9 mouse cellular contexts compared by ENCODE assay signal in genomic region chr9:110407311-110408098, GRCm38 (mm10). TPM values are rescaled to one million over a fixed set of nuclear protein-coding genes. Genes with fewer than 3 reads are reported as not detected.
A peak's percentile ranks its signal among the peaks of the same experiment; 100 is the strongest.
DNase-seq lines count a peak whose midpoint lies in the region; ATAC-seq and TF ChIP-seq lines count a peak whose summit lies in the region.
"Had no signal": no experiment of that assay in that cellular context is flagged by ENCODE, and none has a peak within 500 bp of the region (broad histone marks: within the 10 kb centered on the region; RNA-seq: fewer than 3 reads in every experiment).

No protein-coding gene starts in this region.

- H3K79me2 ChIP-seq in MEL (ENCODE audit: control insufficient read depth, insufficient read depth, low read length, poor library complexity), result peaks cover 25% of the 10 kb centered on the region

- H3K27ac ChIP-seq in MEL (ENCODE audit: control insufficient read depth, low read depth, low read length), result peak overlapping the region; percentile 38; the same call in 1 of the 2 replicates
- peak overlapping the region; percentile 87 for H3K27ac ChIP-seq in hindbrain, embryonic 12.5 days
- H3K27ac ChIP-seq in midbrain, embryonic 10.5 days (replicated peaks), result peak overlapping the region; percentile 90

- H3K9ac ChIP-seq in MEL (ENCODE audit: control insufficient read depth, low read depth, low read length, poor library complexity, severe bottlenecking), result peak overlapping the region; percentile 87
- H3K9ac ChIP-seq in hindbrain, embryonic 12.5 days, result peak overlapping the region; percentile 73

- peak; percentile 16 for ATAC-seq in common myeloid progenitor, adult 5-6 weeks (replicated peaks; ENCODE audit: low read depth, poor library complexity, severe bottlenecking)
- peak; percentile 74 for ATAC-seq in hindbrain, embryonic 12.5 days (ENCODE audit: low FRiP score)

- no peak; the same call in 1 of the 2 replicates for TF ChIP-seq POLR2A in lung, adult 2 months (IDR thresholded peaks at IDR 0.05; ENCODE audit: borderline replicate concordance, extremely low read depth, low read depth, low read length)
- no peak for TF ChIP-seq POLR2A in MEL (IDR thresholded peaks at IDR 0.05; ENCODE audit: control insufficient read depth in 1 of 2, insufficient read depth in 1 of 2, low read depth in 1 of 2, low read length in 2 of 2, poor library complexity in 1 of 2)

- TF ChIP-seq CTCF in lung, adult 2 months (IDR thresholded peaks at IDR 0.05; ENCODE audit: insufficient read depth, low read length), result no peak
- no peak for TF ChIP-seq CTCF in MEL (IDR thresholded peaks at IDR 0.05 in 2 of 3, conservative IDR thresholded peaks at IDR 0.05 in 1 of 3; ENCODE audit: control insufficient read depth in 1 of 3, insufficient read depth in 1 of 3, low read depth in 2 of 3, low read length in 3 of 3, poor library complexity in 1 of 3, severe bottlenecking in 1 of 3)

- H3K9me3 ChIP-seq in MEL (replicated peaks; ENCODE audit: insufficient read depth, low read length), result no peaks in the 10 kb centered on the region
- no peaks in the 10 kb centered on the region for H3K9me3 ChIP-seq in hindbrain, embryonic 12.5 days (replicated peaks)
- no peaks in the 10 kb centered on the region for H3K9me3 ChIP-seq in midbrain, embryonic 10.5 days (replicated peaks)

- TF ChIP-seq EP300 in MEL (IDR thresholded peaks at IDR 0.05; ENCODE audit: low read depth in 1 of 2, low read length in 2 of 2), result no peak

- peaks cover 0 to 10% of the 10 kb centered on the region in 2 experiments; a peak in 2 of 4 replicates for H3K36me3 ChIP-seq in MEL (ENCODE audit: control insufficient read depth in 1 of 2, insufficient read depth in 2 of 2, low read length in 2 of 2)
- peaks cover 5% of the 10 kb centered on the region; the same call in 1 of the 2 replicates for H3K36me3 ChIP-seq in hindbrain, embryonic 12.5 days
- H3K36me3 ChIP-seq in midbrain, embryonic 10.5 days, result peaks cover 22% of the 10 kb centered on the region

- WGBS in lung, adult 2 months, result under 1% methylated on average over 40 of the region's 41 CpGs
- WGBS in hindbrain, embryonic 12.5 days, result 2% methylated on average over 41 of the region's 41 CpGs
- 2% methylated on average over 41 of the region's 41 CpGs for WGBS in midbrain, embryonic 10.5 days

- DNase-seq in lung, adult 2 months, result no peak
- DNase-seq in lung, postnatal 4 days, result no peak
- DNase-seq in MEL (ENCODE audit: low read depth, low spot score), result peak; percentile 61
- DNase-seq in midbrain, embryonic 10.5 days (ENCODE audit: low spot score), result no peak
- DNase-seq in left cerebral cortex, postnatal 36 days (ENCODE audit: low spot score in 2 of 2), result no peak
- DNase-seq in cerebellum, postnatal 25 days, result no peak

- intact Hi-C loops in left cerebral cortex, postnatal 36 days (cut with DNase I), result no loop called here

- no peak for TF ChIP-seq RAD21 in MEL (IDR thresholded peaks at IDR 0.05; ENCODE audit: low read depth, low read length)

- peak overlapping the region; percentile 90 for H3K4me2 ChIP-seq in hindbrain, embryonic 12.5 days (replicated peaks)

- H3K4me3 ChIP-seq in lung, adult 2 months (replicated peaks; ENCODE audit: extremely low read depth, low read depth, low read length), result peak overlapping the region; percentile 83
- H3K4me3 ChIP-seq in MEL (ENCODE audit: control insufficient read depth in 1 of 2, insufficient read depth in 1 of 2, low read depth in 2 of 2, low read length in 2 of 2), result peak overlapping the region; percentile 88 to 97
- H3K4me3 ChIP-seq in hindbrain, embryonic 12.5 days, result peak overlapping the region; percentile 58
- peak overlapping the region; percentile 78 for H3K4me3 ChIP-seq in midbrain, embryonic 10.5 days

- H3K4me1 ChIP-seq in lung, adult 2 months (ENCODE audit: control insufficient read depth, insufficient read depth, low read length), result peaks cover 9% of the 10 kb centered on the region
- H3K4me1 ChIP-seq in MEL (ENCODE audit: control insufficient read depth in 1 of 2, insufficient read depth in 2 of 2, low read length in 2 of 2), result peaks cover 4 to 7% of the 10 kb centered on the region in 2 experiments; a peak in 3 of 4 replicates
- H3K4me1 ChIP-seq in hindbrain, embryonic 12.5 days, result peaks cover 11% of the 10 kb centered on the region
- H3K4me1 ChIP-seq in midbrain, embryonic 10.5 days, result peaks cover 34% of the 10 kb centered on the region

- H3K27me3 ChIP-seq in MEL (ENCODE audit: control insufficient read depth in 1 of 2, insufficient read depth in 2 of 2, low read length in 2 of 2), result no peaks in the 10 kb centered on the region
- no peaks in the 10 kb centered on the region for H3K27me3 ChIP-seq in hindbrain, embryonic 12.5 days
- no peaks in the 10 kb centered on the region for H3K27me3 ChIP-seq in midbrain, embryonic 10.5 days (ENCODE audit: low read depth, poor library complexity, severe bottlenecking)

TF ChIP-seq in MEL, 35 proteins besides CTCF, POLR2A, EP300 and RAD21:
- TF ChIP-seq MAFK (IDR thresholded peaks at IDR 0.05; ENCODE audit: borderline replicate concordance, low read depth, low read length) (no peak), CHD1 (IDR thresholded peaks at IDR 0.05; ENCODE audit: low read depth, low read length) (peak; percentile 39; the same call in 1 of the 2 replicates)

RNA-seq across cellular contexts. Expression of gene Ptpn23, which starts 0.5 kb away (rescaled TPM):
- polyA plus RNA-seq in lung, adult 2 months (2012; rRNA removed), result 24.9 and 34.0 TPM in 2 replicates
- 7.3 and 8.3 TPM in 2 replicates for total RNA-seq in MEL (2012; rRNA removed)
- 10 to 100 TPM in 1 of 2 experiments, not detected in 1; 40.1 TPM for polyA plus RNA-seq in MEL (2012; ENCODE audit: insufficient read depth in 1 of 2, insufficient read length in 2 of 2, low read depth in 1 of 2, low replicate concordance in 2 of 2, missing spikeins in 1 of 2)
- 3.7 TPM in 2 replicates for total RNA-seq in common myeloid progenitor, adult 5-6 weeks (2017)
- polyA plus RNA-seq in hindbrain, embryonic 12.5 days (2016; fragmentation: Nextera tagmentation; extraction: Ambion mirVana), result 22.5 and 23.6 TPM in 2 replicates
- polyA plus RNA-seq in midbrain, embryonic 10.5 days (2016; fragmentation: Nextera tagmentation; extraction: Ambion mirVana), result 14.2 and 16.6 TPM in 2 replicates
- 10 to 100 TPM; 48.5 to 65.7 TPM for total RNA-seq in left cerebral cortex, postnatal 36 days (2021)

RNA-seq across cellular contexts. Expression of gene Ngp, which starts 12.0 kb away (rescaled TPM):
- 0.36 and 3.4 TPM in 2 replicates for polyA plus RNA-seq in lung, adult 2 months (2012; rRNA removed)
- not detected in 2 replicates for total RNA-seq in MEL (2012; rRNA removed)
- not detected for polyA plus RNA-seq in MEL (2012; ENCODE audit: insufficient read depth in 1 of 2, insufficient read length in 2 of 2, low read depth in 1 of 2, low replicate concordance in 2 of 2, missing spikeins in 1 of 2)
- total RNA-seq in common myeloid progenitor, adult 5-6 weeks (2017), result 114 and 131 TPM in 2 replicates
- 2.9 and 4.1 TPM in 2 replicates for polyA plus RNA-seq in hindbrain, embryonic 12.5 days (2016; fragmentation: Nextera tagmentation; extraction: Ambion mirVana)
- polyA plus RNA-seq in midbrain, embryonic 10.5 days (2016; fragmentation: Nextera tagmentation; extraction: Ambion mirVana), result 0.12 TPM in 1 of 2 replicates, not detected in the other
- under 1 TPM in 1 of 2 experiments, not detected in 1; 0.34 TPM for total RNA-seq in left cerebral cortex, postnatal 36 days (2021)
- total RNA-seq: left cerebral cortex, postnatal 25 days had no signal

Comparison
In these comparisons a context has a peak if more than half of its experiments do, and no peak if none do; other contexts are left out.
1. H3K27ac ChIP-seq: peak in every context shown above with its lines; median percentile 90 in midbrain, embryonic 10.5 days; 87 in hindbrain, embryonic 12.5 days; 38 in MEL.